Mouse (Mus musculus): ENCODE results near the gene Cxcl15.
A peak's percentile ranks its signal among the peaks of the same experiment; 100 is the strongest.
"Not testable (repeated sequence)": the region's sequence is repeated elsewhere in the genome, so short reads cannot be mapped to it uniquely, and the experiment has no call there.

The Cxcl15 gene

DNA sequence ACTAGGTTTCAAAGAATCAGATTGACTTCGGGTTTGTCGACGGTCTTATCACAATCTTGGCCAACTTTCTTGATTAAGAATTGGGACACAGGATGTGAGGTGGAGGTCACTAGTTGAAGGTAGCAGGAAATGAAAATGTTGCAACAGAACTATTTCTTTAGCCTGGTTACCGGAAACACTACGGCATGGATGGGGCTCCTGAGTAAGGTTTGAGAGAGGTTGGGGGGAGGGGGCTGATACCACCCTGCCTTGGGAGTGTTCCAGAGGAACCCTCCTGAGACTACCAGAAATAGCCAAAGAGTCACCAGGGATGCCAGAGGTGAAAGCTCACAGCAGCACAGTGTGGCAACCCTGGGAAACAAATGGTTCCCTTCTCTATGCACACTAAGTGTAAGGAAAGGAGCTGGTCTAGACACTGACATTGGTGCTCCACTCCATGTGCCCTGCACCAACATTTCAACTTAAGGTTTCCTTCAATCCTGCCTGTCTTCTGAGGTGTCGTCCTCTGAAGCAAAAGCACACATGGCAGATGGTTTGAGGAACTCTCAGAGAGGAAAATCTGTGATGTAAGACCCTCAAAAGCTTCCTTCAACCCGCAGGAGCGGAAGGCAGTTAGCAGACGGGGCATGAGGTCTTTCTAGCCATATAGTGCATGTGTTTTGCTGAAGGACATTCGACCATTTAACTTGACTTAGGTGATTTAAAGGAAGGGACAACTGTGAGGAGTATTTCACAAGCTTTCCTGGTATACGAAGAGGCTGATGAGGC is 4.8 kb upstream of the Cxcl15 start:
- no peak for DNase-seq (ENCODE audit: extremely low read depth, insufficient read length, low spot score)

DNA sequence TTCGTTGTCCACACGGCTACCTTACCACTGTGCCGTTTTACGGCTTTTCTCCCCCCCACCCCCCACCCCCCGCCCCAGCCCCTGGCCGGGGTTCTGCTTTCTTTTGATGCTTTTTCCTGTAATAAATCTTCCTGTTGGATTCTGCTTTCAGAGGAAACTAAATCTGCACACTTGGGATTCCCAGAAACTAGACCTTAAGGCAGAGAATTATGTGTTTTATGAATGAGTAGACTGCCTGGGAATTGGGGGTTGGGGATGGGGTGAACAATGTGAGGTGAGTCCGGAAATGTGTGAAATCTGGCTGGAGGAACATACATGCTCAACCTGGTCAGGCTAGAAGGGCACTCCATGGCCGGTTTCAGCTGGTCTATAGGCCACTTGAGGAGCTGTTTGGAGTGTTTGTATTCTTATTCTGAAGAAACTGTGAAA is 4.2 kb upstream of the Cxcl15 start:
- no peak for DNase-seq (ENCODE audit: extremely low read depth, insufficient read length, low spot score)

DNA sequence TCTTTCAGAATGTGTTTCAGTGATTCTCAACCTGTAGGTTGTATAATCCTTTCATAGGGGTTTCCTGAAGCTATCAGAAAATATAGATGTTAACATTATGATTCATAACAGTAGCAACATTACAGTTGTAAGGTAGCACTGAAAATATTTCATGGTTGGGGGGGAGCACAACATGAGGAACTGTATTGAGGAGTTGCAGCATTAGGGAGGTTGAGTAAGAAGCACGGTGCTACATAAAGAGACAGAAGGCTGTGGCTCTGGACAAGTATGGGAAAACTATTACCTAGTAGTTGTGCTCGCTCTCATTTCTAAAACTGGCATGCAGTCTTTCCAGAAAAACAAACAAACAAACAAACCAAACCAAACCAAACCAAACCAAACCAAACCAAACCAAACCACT is 1.1 kb downstream of the Cxcl15 start:
- DNase-seq (ENCODE audit: extremely low read depth, insufficient read length, low spot score) = not testable (repeated sequence)

DNA sequence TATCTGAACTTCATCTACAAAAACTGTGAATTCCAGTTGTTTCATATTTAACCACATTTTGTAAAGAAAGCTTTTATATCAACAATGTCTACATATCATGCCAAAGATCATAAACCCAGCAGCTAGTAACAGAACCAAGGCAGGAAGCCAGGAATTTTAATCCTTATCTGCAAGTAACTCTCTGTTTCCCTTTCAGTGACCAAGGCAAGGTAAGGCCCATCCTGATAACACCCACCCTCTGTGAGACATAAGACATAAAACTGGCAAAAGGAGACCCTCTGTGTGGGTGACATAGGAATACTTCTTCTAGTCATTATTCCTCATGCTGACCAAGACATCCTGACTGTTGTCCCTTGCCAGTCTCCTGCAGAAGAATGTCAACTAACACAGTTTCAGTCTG is 10.2 kb downstream of the Cxcl15 start:
- no peak for DNase-seq (ENCODE audit: extremely low read depth, insufficient read length, low spot score)

GRCm38 (mm10) chr5:90806050-90806449 is 11.7 kb downstream of the Cxcl15 start:
- no peak for DNase-seq (ENCODE audit: extremely low read depth, insufficient read length, low spot score)

DNA sequence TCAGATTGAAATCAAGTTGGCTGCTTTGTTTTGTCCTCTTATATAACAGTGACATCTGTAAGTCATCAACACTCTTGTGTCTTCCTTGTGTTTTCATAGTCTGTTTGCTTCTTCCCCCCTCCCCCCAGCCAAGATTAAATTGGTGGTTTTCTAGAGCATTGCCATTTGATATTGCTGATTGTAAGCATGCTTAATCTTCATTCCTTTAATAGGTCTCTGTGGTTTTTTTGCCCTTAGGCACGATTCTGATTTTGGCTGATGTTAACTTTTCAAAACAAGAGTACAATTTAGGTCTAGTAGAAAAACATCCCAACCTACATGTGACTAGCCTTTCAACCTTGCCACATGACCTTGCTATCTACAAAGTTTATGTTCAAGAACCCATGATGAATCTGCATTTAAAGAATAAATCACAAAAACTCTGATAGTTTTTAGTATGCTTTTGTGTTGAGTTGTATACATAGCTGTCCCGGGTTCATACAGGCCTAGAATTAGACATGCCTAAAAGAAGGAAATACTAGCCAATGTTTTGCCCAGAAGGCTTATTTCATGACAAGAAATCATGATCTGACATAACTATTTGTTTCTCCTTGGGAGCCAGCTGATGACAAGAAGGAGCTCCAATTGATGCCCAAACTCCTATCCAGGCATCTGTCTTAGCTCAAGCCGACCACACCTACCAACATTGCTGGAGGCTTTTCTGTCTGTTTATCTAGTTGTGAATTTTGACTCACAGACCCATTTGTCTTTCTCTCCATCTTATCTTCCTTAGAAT is 13.0 kb downstream of the Cxcl15 start:
- no peak for DNase-seq (ENCODE audit: extremely low read depth, insufficient read length, low spot score)

- DNase-seq (ENCODE audit: extremely low read depth, insufficient read length, low spot score) = no peak
These were observed 25.4 kb downstream of the Cxcl15 start for GRCm38 (mm10) chr5:90819756-90820155.

DNA sequence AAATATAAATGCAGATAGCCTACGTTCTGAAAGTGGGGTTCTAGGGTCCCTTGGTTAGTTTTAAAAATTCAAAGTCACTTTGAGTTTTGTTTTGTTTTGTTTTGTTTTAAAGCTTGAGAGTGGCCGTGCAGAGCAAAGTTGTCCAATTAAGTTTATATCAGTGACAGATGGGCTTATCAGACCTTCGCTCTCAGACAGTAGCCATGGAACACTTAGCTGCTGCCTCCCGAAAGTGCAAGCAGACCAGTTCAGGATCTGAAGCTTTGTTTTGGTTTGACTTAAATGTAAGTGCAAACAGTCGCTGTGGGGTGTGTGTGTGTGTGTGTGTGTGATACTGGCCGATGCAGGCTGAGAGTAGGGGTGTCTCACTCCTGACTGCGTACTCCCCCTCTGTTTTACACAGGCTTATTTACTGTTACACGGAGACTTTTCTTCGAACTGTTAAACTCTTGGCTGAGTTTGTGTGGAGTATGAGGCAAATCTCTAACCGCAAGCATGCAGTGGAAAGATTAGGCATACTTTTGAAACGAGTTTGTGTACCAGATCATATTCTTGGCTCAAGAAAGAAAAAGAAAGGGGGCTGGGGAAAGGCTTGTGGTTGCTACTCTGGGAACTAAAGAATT is 37.9 kb downstream of the Cxcl15 start:
- DNase-seq (ENCODE audit: extremely low read depth, insufficient read length, low spot score) = peak; percentile 62

DNA sequence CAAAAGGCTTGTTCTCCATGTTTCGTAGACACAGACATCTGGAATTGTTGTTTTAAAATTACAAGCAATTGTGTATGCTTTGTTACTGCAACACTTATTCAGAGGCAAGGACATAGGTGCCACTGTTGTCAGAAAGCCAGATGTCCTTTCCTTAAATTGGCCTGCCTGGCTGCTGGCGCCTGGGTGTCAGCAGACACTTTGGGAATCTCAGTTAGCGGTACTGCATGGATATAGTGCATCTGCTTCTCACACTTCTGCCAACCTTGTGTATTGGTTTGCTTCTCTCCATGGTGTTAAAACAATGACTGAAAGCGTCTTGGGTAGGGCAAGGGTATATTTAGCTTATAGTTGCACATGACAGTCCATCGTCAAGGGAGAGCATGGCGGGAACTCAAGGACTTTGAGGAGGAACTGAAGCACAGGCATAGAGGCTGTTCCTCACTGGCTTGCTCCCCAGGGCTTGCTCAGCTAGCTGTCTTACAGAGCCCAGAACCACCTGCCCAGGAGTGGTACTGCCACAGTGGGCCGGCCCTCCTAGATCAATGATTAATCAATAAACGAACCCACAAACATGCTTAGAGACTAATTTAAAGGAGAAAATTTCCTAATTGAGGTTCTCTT is 38.5 kb downstream of the Cxcl15 start:
- DNase-seq (ENCODE audit: extremely low read depth, insufficient read length, low spot score) = no peak

GRCm38 (mm10) chr5:90834436-90834835 is 40.1 kb downstream of the Cxcl15 start:
- DNase-seq (ENCODE audit: extremely low read depth, insufficient read length, low spot score) = no peak

DNA sequence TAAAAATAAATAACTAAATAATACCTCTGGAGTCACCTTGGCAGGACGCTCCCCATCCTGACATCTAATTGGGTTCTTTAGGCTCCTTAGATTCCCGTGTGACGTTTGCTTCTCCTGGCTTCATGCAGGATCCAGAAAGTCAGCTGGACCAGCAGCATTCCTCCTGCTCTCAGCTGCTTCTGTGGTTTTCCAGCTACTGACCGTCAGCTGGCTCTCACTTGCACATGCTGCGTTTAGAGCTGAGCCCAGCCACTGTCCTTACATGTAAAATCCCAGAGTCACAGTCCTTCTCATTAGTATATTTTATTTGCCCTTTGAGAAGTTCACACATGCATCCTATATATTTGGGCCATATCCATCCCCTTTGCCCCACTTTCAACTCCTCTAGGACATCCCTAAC is 44.2 kb downstream of the Cxcl15 start:
- no peak for DNase-seq (ENCODE audit: extremely low read depth, insufficient read length, low spot score)

DNA sequence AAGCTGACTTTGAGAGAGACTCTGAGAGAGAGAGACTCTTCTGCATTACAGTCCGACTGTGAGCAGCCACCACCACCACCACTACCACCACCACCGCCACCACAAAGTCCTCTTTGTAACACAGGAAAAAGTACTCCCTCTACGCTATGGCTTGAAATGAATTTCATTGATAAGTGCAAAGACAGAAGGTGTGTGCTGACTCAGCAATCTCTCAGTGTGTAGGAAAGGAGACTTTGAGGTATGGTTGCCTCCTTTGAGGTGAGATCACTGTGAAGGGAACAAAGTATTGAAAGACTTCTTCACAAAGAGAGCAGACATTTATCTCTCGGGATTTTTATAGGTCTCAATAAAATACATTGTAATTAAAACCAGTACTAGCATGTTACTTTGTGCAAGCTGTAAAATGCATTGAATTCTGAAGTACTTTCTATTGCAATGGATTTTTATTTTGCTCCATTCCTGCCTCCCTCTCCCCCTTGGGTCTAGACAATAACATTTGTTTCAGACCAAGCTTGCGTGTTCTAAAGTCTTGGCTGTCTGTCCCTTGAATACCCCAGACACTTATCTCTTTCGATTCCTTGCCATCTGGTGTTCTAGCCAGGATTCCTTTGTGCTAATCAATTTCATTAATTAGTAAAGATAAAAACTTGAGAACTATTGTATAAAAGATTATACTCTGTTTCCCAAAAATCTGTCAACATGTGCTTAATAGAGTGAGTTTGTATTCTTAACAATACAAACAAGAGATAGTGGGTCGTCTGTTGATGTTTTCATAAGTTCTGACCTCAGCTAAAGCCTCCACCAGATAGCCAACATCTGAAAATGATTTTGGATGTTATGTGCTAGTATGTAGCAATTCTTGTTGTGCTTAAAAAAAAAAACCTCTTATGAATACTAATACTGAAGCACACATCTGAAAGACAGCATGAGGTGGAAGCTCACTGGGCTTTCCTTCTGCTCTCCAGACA is 46.9 kb downstream of the Cxcl15 start:
- no peak for DNase-seq (ENCODE audit: extremely low read depth, insufficient read length, low spot score)

- DNase-seq (ENCODE audit: extremely low read depth, insufficient read length, low spot score) = no peak
These were observed 49.6 kb downstream of the Cxcl15 start for GRCm38 (mm10) chr5:90843891-90844290.

DNA sequence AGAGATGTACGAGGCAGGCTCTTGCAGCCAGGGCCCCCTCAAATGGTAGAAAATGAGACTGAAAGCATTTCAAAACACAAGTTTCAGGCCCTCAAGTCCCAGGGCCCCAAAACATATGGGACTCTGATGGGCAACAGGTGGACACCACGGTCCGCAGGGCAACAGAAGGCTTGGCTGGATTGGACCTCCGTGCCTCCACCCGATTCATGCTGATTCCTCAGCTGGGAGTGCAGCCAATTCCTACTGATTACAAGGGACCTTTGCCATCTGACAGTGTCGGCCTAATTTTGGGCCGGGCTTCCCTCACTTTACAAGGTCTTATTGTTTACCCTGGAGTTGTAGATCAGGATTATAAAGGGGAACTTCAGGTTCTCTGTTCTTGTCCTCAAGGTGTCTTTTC is 55.8 kb downstream of the Cxcl15 start:
- DNase-seq (ENCODE audit: extremely low read depth, insufficient read length, low spot score) = not testable (repeated sequence)

GRCm38 (mm10) chr5:90851391-90851790 is 57.1 kb downstream of the Cxcl15 start:
- not testable (repeated sequence) for DNase-seq (ENCODE audit: extremely low read depth, insufficient read length, low spot score)
